Mouse (Mus musculus) embryo, embryonic 10.5 days (tissue): ENCODE measurements around the gene Ppp1r10.
"Not testable (repeated sequence)": the region's sequence is repeated elsewhere in the genome, so short reads cannot be mapped to it uniquely, and the experiment has no call there.

Experiments used
- DNase-seq: peaks from one replicate; pipeline ENCODE4 v3.0.0-alpha.2; 2015; ENCODE audit warnings: low spot score

Ppp1r10 gene

DNA sequence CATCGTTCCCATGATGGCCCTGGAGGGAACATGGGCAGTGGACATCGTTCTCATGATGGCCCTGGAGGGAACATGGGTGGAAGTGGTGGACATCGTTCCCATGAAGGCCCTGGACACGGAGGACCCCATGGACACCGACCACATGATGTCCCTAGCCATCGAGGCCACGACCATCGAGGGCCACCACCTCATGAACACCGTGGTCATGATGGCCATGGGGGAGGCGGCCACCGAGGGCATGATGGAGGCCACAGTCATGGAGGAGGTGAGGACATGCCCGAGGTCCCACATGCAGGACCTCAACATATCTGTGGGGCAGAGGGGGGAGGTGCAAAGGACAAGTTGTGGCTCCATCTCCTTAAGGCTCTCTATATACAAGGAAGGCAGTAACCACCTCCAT lies 14.4 kb downstream of the Ppp1r10 start:
- no peak for DNase-seq

GRCm38 (mm10) chr17:35932608-35933007 lies 16.4 kb downstream of the Ppp1r10 start:
- DNase-seq, result no peak

- not testable (repeated sequence) for DNase-seq
Observed at GRCm38 (mm10) chr17:35935763-35936162, 19.5 kb downstream of the Ppp1r10 start.

GRCm38 (mm10) chr17:35937700-35938348 lies 21.6 kb downstream of the Ppp1r10 start:
- peak; percentile 75 for DNase-seq

DNA sequence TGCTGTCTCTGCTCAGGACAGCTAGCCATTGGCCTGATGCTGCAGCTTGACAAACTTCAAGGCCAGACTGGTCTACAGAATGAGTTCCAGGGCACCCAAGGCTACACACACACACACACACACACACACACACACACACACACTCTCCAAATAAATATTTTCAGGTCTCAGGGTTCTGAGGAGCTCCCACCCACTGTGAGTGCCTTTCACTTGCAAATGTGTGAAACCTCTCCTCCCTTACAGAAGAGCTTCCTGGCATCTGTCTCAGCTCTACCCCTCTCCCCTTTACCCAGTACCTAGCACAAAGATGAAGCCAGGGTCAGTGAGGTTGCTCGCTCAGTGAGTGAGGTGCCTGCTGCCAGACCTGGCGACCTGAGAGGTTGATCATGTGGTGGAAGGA lies 22.9 kb downstream of the Ppp1r10 start:
- no peak for DNase-seq

- no peak for DNase-seq
Observed at GRCm38 (mm10) chr17:35939941-35940340, 23.7 kb downstream of the Ppp1r10 start.

DNA sequence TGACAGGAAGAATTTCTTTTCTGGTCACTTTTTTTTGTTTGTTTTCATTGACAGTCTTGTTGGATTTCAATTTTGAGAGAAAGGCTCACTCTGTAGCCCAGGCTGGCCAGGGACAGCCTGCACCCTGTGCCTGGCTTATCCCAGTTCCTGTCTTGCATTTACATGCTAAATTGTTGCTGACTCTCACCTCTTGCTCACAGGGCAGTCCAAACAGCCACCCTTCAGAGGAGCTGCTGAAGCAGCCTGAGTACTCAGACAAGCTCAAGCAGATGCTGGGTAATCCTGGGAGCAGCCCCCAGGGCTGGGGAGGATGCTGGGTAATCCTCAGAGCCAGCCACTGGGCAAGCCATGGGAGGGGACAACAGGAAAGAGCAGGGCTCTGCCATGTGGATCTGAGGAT lies 34.7 kb downstream of the Ppp1r10 start:
- not testable (repeated sequence) for DNase-seq

DNA sequence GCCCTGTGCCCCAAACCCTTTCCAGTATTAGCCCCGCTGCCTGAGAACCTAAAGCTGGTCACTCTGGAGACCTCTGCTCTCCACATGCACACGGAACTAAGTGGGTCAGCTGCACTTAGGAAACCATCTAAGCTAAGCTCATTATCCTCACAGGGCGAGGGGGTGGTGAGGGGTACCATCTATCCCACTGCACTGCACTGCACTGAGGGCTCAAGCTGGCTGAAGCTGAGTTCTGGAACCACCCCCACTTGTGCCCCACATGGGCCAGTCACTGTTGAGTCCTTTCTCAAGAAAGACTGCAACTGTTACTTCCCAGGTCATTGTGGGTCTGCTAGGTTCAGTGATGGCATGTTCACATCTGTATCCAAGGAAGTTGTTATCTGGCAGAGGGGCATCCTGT lies 36.3 kb downstream of the Ppp1r10 start:
- DNase-seq, result not testable (repeated sequence)

- no peak for DNase-seq
Observed at GRCm38 (mm10) chr17:35954665-35955064, 38.4 kb downstream of the Ppp1r10 start.

- DNase-seq, result no peak
Observed at GRCm38 (mm10) chr17:35958533-35959223, 42.4 kb downstream of the Ppp1r10 start.

GRCm38 (mm10) chr17:35963279-35963678 lies 47.0 kb downstream of the Ppp1r10 start:
- DNase-seq, result no peak

- no peak for DNase-seq
Observed at GRCm38 (mm10) chr17:35967621-35968020, 51.4 kb downstream of the Ppp1r10 start.

DNA sequence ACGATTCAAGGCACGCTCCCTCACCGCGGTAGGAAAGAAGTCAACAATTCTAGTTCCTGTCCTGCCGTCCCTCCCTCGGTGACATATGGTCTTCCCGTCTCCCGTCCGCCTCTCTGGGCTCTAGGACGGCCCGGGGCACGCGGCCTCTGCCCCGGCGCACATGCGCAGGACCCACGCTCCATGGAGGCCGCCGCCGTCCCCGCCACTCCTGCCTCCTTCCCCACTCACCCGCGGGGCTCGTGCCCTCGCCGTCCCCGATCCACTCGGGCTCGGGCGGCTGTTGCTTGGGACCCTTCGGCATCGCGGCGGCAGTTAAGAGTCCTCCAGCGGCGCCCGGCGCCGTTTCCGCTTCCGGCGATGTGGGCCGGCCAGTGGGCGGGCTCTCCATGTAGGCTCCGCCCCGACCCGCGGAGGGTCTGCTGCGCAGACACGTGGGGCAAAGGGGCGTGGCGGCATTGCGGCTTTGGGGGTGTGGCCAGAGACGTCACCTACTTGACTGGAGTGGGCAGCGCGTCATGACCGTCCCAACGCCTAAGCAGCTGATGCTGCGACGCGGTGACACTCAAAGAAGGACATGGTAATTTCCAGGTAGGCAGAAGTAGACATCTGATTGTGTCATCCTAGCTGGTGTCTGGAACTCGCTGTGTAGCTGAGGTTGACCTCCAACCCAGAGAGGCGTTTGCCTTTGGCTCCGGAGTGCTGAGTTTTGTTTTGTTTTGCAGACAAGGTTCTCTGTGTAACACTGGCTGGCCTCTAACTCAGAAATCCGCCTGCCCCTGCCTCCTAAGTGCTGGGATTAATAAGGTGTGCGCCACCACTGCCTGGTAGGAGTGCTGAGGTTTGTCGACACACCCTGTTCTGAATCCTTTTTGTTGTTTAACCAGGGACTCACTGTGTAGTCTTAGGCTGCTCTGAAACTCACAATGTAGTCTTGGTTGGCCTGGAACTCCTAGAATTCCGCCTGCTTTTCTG lies 53.5 kb downstream of the Ppp1r10 start, which contains the start of gene Abcf1:
Gene Abcf1 (minus strand): TSS at position 344 of the 972 bp plus-strand sequence.
- peak; percentile 99 for DNase-seq

DNA sequence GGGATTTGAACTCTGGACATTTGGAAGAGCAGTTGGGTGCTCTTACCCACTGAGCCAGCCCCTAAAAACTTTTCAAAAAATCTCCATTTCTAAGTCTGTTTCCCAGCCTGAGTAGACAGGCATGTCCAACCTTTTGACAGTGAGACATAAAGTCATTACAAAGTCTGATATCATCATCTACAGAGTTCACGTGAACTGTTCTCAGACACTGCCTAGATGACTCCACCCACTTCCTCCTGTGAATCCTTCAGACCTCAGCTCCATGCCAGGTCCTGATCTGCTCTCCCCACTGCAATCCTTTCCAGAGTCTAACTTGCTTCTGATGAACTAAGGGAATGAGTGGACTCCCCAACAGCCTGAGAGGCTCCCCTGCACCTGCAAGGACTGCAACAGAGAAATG lies 55.9 kb downstream of the Ppp1r10 start:
- no peak for DNase-seq

DNA sequence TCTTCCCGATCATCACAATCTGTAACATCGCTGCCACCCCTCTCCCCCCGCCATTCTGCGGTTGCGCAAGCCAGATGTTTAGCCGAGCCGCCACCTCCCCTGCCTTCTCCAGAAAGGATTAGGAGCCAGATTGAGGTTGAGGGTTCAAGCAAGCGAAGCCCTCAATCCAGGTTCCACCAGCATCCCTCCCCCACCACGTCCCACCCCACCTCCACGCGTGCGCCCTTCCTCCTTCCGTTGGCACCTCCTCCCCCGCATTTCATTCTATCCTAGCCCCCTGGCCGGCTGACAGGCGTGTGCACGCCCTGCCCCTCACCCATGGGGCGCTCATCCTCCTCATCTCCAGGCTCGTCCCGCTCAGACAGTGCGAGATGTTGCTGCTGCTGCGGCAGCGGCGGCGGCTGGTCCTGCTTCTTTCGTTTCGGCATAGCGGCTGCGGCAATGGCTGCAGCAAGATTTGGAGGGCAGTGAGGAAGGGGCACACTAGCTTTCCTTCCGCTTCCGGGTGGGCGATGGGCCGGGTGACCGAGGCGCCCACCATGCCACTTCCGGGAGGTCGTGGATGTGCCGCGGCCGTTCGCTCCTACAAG lies 62.7 kb downstream of the Ppp1r10 start:
- DNase-seq, result peak; percentile 91

DNA sequence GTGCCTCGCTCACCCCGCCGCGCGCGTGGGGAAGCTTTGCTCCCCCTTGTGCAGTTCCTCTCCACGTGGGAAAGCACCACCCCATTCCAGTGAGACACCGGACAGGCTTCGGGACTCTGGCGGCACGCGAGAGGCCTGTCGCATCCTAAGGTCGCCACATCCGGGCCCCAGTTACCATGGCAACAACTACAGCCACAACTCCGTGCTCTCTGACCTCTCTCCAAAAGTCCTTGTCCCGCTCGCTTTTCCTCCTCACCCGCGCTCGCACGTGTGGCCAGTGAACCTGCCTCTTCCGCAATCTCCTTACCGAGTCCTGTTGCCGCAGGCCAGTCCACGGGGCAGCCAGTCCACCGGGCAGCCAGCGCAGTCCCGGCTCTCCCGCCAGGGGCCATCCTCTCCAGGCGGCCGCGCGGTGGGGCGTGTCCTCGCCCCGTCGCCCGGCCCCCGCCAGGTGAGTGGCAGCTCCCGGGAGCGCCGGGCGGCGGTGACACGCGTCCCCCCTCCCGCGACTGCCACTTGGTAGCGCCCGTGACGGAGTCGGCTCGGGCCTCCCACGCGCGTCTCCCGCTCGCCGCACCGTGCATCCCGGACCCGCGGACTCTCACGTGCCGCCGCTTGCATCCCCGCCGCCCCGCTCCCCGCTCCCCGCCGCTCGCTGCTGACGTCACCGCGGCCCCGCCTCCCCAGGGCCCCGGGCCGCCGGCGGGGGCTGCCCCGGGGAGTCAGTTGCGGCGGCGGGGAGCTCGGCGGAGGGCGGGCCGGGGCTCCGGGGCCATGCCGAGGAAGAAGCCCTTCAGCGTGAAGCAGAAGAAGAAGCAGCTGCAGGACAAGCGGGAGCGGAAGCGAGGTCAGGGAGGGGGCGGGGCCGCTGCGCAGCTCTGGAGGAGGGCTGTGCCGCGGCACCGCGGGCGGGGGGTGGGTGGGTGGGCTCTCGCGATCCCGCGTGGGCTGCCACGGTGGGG lies 63.4 kb downstream of the Ppp1r10 start, which contains the start of the genes Gnl1 and Prr3:
Gene Gnl1 (plus strand): TSS at position 451 of the 962 bp plus-strand sequence.
Gene Prr3 (minus strand): TSS at position 836 of the 962 bp plus-strand sequence.
- DNase-seq, result peak; percentile 94

- peak; percentile 54 for DNase-seq
Observed at GRCm38 (mm10) chr17:35980363-35980754, 64.1 kb downstream of the Ppp1r10 start.

- DNase-seq, result no peak
Observed at GRCm38 (mm10) chr17:35981776-35982175, 65.5 kb downstream of the Ppp1r10 start.
